Mouse (Mus musculus): ENCODE data around the gene Snx1. TPM values are rescaled to one million over a fixed set of nuclear protein-coding genes. Genes with fewer than 3 reads are reported as not detected.
A peak's percentile ranks its signal among the peaks of the same experiment; 100 is the strongest.

Gene Snx1
- polyA plus RNA-seq, 1 experiment from 2014 or later = 140 TPM

- Histone ChIP-seq H3K36me3 (ENCODE audit: control insufficient read depth, insufficient read depth, low read length) (no peaks in the 10 kb centered on the region; the same call in 1 of the 2 replicates), H3K9ac (ENCODE audit: low read length) (no peak overlapping the region), H3K4me1 (replicated peaks; ENCODE audit: control insufficient read depth, insufficient read depth, low read length) (peaks cover 4% of the 10 kb centered on the region; the same call in 1 of the 2 replicates), H3K27ac (ENCODE audit: low read depth, low read length) (no peak overlapping the region), H3K27me3 (ENCODE audit: control insufficient read depth, insufficient read depth, low read length) (no peaks in the 10 kb centered on the region), H3K4me3 (ENCODE audit: low read depth, low read length) (no peak overlapping the region), H3K9me3 (ENCODE audit: control insufficient read depth, low read length) (no peaks in the 10 kb centered on the region), H3K4me2 (ENCODE audit: low read depth, low read length, severe bottlenecking) (no peak overlapping the region)
- WGBS = 96% methylated on average over 3 of the region's 3 CpGs
- no peak for ATAC-seq (replicated peaks; ENCODE audit: low FRiP score)
- no peak for DNase-seq (ENCODE audit: low spot score)
Observed at GRCm38 (mm10) chr9:66114341-66114740, 12.0 kb downstream of the Snx1 start.

- H3K4me3 ChIP-seq (ENCODE audit: low read depth, low read length) = no peak overlapping the region
- H3K27ac ChIP-seq (ENCODE audit: low read depth, low read length) = peak overlapping the region; percentile 75
- no peaks in the 10 kb centered on the region for H3K27me3 ChIP-seq (ENCODE audit: control insufficient read depth, insufficient read depth, low read length)
- 17% methylated on average over 8 of the region's 8 CpGs for WGBS
- H3K9ac ChIP-seq (ENCODE audit: low read length) = no peak overlapping the region
- H3K4me2 ChIP-seq (ENCODE audit: low read depth, low read length, severe bottlenecking) = no peak overlapping the region
- no peaks in the 10 kb centered on the region for H3K9me3 ChIP-seq (ENCODE audit: control insufficient read depth, low read length)
- no peaks in the 10 kb centered on the region; the same call in 1 of the 2 replicates for H3K36me3 ChIP-seq (ENCODE audit: control insufficient read depth, insufficient read depth, low read length)
- H3K4me1 ChIP-seq (replicated peaks; ENCODE audit: control insufficient read depth, insufficient read depth, low read length) = peaks cover 4% of the 10 kb centered on the region; the same call in 1 of the 2 replicates
- ATAC-seq (replicated peaks; ENCODE audit: low FRiP score) (0 out of 2 replicates have a peak, but pooled peaks have one; percentile 21), DNase-seq (ENCODE audit: low spot score) (no peak)
Observed at GRCm38 (mm10) chr9:66110611-66111379, 15.6 kb downstream of the Snx1 start.

GRCm38 (mm10) chr9:66110126-66110525, 16.3 kb downstream of the Snx1 start:
- no peak overlapping the region for H3K4me2 ChIP-seq (ENCODE audit: low read depth, low read length, severe bottlenecking)
- no peaks in the 10 kb centered on the region for H3K9me3 ChIP-seq (ENCODE audit: control insufficient read depth, low read length)
- no peak for ATAC-seq (replicated peaks; ENCODE audit: low FRiP score)
- peak overlapping the region; percentile 75 for H3K27ac ChIP-seq (ENCODE audit: low read depth, low read length)
- H3K4me1 ChIP-seq (replicated peaks; ENCODE audit: control insufficient read depth, insufficient read depth, low read length) = peaks cover 4% of the 10 kb centered on the region; the same call in 1 of the 2 replicates
- no peaks in the 10 kb centered on the region for H3K27me3 ChIP-seq (ENCODE audit: control insufficient read depth, insufficient read depth, low read length)
- WGBS = 27% methylated on average over 8 of the region's 8 CpGs
- H3K4me3 ChIP-seq (ENCODE audit: low read depth, low read length) = no peak overlapping the region
- H3K9ac ChIP-seq (ENCODE audit: low read length) = no peak overlapping the region; the same call in 1 of the 2 replicates
- no peak for DNase-seq (ENCODE audit: low spot score)
- H3K36me3 ChIP-seq (ENCODE audit: control insufficient read depth, insufficient read depth, low read length) = no peaks in the 10 kb centered on the region; the same call in 1 of the 2 replicates

DNA sequence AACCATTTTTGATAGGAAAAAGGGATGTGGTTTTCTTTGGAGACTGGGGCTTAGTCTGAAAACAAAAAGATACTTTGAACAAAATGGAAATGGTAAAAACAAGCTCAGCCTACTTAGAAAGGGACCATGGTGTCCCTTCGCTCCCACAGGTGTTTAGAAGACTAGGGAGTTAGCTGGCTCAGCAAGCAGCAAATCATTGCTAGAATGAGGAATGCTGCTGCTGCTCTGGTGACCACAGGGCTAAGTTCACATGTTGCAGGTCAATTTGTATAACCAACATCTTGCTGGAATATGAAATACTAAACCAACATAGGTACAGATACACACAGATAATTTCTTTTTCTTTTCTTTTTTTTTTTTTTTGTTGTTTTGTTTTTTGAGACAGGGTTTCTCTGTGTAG, 16.8 kb downstream of the Snx1 start:
- Histone ChIP-seq H3K4me1 (replicated peaks; ENCODE audit: control insufficient read depth, insufficient read depth, low read length) (peaks cover 4% of the 10 kb centered on the region; the same call in 1 of the 2 replicates), H3K27ac (ENCODE audit: low read depth, low read length) (no peak overlapping the region), H3K4me3 (ENCODE audit: low read depth, low read length) (no peak overlapping the region), H3K27me3 (ENCODE audit: control insufficient read depth, insufficient read depth, low read length) (no peaks in the 10 kb centered on the region), H3K4me2 (ENCODE audit: low read depth, low read length, severe bottlenecking) (no peak overlapping the region), H3K36me3 (ENCODE audit: control insufficient read depth, insufficient read depth, low read length) (no peaks in the 10 kb centered on the region; the same call in 1 of the 2 replicates), H3K9me3 (ENCODE audit: control insufficient read depth, low read length) (no peaks in the 10 kb centered on the region), H3K9ac (ENCODE audit: low read length) (no peak overlapping the region)
- ATAC-seq (replicated peaks; ENCODE audit: low FRiP score) (no peak), DNase-seq (ENCODE audit: low spot score) (no peak)
- WGBS = 97% methylated on average over 1 of the region's 1 CpGs

- ATAC-seq (replicated peaks; ENCODE audit: low FRiP score) (no peak), DNase-seq (ENCODE audit: low spot score) (no peak)
- Histone ChIP-seq H3K4me2 (ENCODE audit: low read depth, low read length, severe bottlenecking) (no peak overlapping the region), H3K4me3 (ENCODE audit: low read depth, low read length) (no peak overlapping the region), H3K27me3 (ENCODE audit: control insufficient read depth, insufficient read depth, low read length) (no peaks in the 10 kb centered on the region), H3K4me1 (replicated peaks; ENCODE audit: control insufficient read depth, insufficient read depth, low read length) (peaks cover 2% of the 10 kb centered on the region; the same call in 1 of the 2 replicates), H3K9me3 (ENCODE audit: control insufficient read depth, low read length) (no peaks in the 10 kb centered on the region), H3K27ac (ENCODE audit: low read depth, low read length) (no peak overlapping the region), H3K9ac (ENCODE audit: low read length) (no peak overlapping the region), H3K36me3 (ENCODE audit: control insufficient read depth, insufficient read depth, low read length) (no peaks in the 10 kb centered on the region; the same call in 1 of the 2 replicates)
- WGBS = 92% methylated on average over 8 of the region's 8 CpGs
Observed at GRCm38 (mm10) chr9:66105168-66105567, 21.2 kb downstream of the Snx1 start.

- ATAC-seq (replicated peaks; ENCODE audit: low FRiP score) = no peak
- Histone ChIP-seq H3K4me2 (ENCODE audit: low read depth, low read length, severe bottlenecking) (no peak overlapping the region), H3K27ac (ENCODE audit: low read depth, low read length) (no peak overlapping the region), H3K9me3 (ENCODE audit: control insufficient read depth, low read length) (no peaks in the 10 kb centered on the region), H3K9ac (ENCODE audit: low read length) (no peak overlapping the region), H3K4me3 (ENCODE audit: low read depth, low read length) (no peak overlapping the region), H3K36me3 (ENCODE audit: control insufficient read depth, insufficient read depth, low read length) (no peaks in the 10 kb centered on the region; the same call in 1 of the 2 replicates), H3K27me3 (ENCODE audit: control insufficient read depth, insufficient read depth, low read length) (no peaks in the 10 kb centered on the region), H3K4me1 (replicated peaks; ENCODE audit: control insufficient read depth, insufficient read depth, low read length) (no peaks in the 10 kb centered on the region)
- 96% methylated on average over 4 of the region's 4 CpGs for WGBS
- DNase-seq (ENCODE audit: low spot score) = no peak
Observed at GRCm38 (mm10) chr9:66104601-66105000, 21.8 kb downstream of the Snx1 start.

GRCm38 (mm10) chr9:66102668-66103067, 23.7 kb downstream of the Snx1 start:
- H3K4me1 ChIP-seq (replicated peaks; ENCODE audit: control insufficient read depth, insufficient read depth, low read length) = no peaks in the 10 kb centered on the region
- no peaks in the 10 kb centered on the region for H3K27me3 ChIP-seq (ENCODE audit: control insufficient read depth, insufficient read depth, low read length)
- 88% methylated on average over 6 of the region's 6 CpGs for WGBS
- H3K36me3 ChIP-seq (ENCODE audit: control insufficient read depth, insufficient read depth, low read length) = no peaks in the 10 kb centered on the region; the same call in 1 of the 2 replicates
- H3K9ac ChIP-seq (ENCODE audit: low read length) = no peak overlapping the region
- H3K9me3 ChIP-seq (ENCODE audit: control insufficient read depth, low read length) = no peaks in the 10 kb centered on the region
- ATAC-seq (replicated peaks; ENCODE audit: low FRiP score) = no peak
- no peak overlapping the region for H3K4me2 ChIP-seq (ENCODE audit: low read depth, low read length, severe bottlenecking)
- H3K27ac ChIP-seq (ENCODE audit: low read depth, low read length) = no peak overlapping the region
- DNase-seq (ENCODE audit: low spot score) = no peak
- H3K4me3 ChIP-seq (ENCODE audit: low read depth, low read length) = no peak overlapping the region

GRCm38 (mm10) chr9:66101577-66101976, 24.8 kb downstream of the Snx1 start:
- Histone ChIP-seq H3K27me3 (ENCODE audit: control insufficient read depth, insufficient read depth, low read length) (no peaks in the 10 kb centered on the region), H3K9ac (ENCODE audit: low read length) (no peak overlapping the region), H3K9me3 (ENCODE audit: control insufficient read depth, low read length) (no peaks in the 10 kb centered on the region), H3K4me1 (replicated peaks; ENCODE audit: control insufficient read depth, insufficient read depth, low read length) (no peaks in the 10 kb centered on the region), H3K4me2 (ENCODE audit: low read depth, low read length, severe bottlenecking) (no peak overlapping the region), H3K4me3 (ENCODE audit: low read depth, low read length) (no peak overlapping the region), H3K36me3 (ENCODE audit: control insufficient read depth, insufficient read depth, low read length) (no peaks in the 10 kb centered on the region; the same call in 1 of the 2 replicates), H3K27ac (ENCODE audit: low read depth, low read length) (no peak overlapping the region)
- WGBS = 75% methylated on average over 8 of the region's 8 CpGs
- ATAC-seq (replicated peaks; ENCODE audit: low FRiP score) = no peak
- no peak for DNase-seq (ENCODE audit: low spot score)
